Mouse (Mus musculus) T-helper 2 cell (primary cell): Measurements from ENCODE around the gene Entpd7.

Experiments
- in situ Hi-C: fragments of 300-600 bp; cut with MboI, MseI; formaldehyde crosslinking; loops from one replicate; pipeline ENCODE4 v1.15.1; 2025; ENCODE audit warnings: high pct_unique_total_duplicates

The Entpd7 gene

GRCm38 (mm10) chr19:43767549-43768322 is 78.3 kb downstream of the Entpd7 start:
- in situ Hi-C loops, result no loop called here

GRCm38 (mm10) chr19:43769366-43769960 is 80.0 kb downstream of the Entpd7 start:
- in situ Hi-C loops, result no loop called here

GRCm38 (mm10) chr19:43770584-43770983 is 81.1 kb downstream of the Entpd7 start:
- in situ Hi-C loops, result no loop called here

DNA sequence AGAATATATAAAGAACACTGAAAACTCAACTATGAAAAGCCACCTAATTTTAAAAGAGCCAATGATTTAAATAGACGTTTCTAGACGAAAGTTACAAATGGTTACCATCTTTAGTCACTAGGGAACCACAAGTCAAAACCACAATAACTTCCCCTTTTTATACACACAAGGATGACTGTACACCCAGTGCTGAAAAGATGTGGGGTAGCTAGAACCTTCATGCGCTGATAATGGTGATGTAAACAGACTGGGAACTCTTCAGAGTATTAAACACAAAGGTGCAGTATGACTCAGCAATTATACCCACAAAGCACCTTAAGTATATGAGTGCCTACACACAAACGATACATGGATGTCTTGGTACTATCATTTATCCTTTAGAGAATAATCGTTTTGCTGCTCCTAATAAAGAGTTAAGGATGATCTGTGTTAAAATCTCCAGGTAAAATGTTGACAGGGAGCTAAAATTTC is 82.1 kb downstream of the Entpd7 start:
- in situ Hi-C loops, result no loop called here

DNA sequence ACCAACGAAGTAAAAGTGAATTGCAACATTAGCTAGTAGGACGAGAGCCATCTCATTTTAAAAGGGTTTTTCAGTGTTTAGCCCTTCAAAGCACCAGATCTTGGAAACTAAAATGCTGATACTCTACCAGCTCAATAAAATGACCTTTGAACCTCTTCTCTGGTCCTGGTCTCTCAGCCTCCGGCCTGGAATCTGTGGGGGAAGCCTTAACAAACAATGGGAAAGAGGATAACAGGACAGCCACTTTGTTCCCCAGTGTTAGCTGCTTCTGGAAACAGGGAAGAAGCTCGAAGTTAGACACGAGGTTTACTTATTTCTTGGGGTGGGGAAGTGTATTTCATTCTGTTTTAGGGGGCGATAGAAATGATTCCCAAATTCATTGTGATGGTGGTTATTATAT is 82.8 kb downstream of the Entpd7 start:
- in situ Hi-C loops, result no loop called here

DNA sequence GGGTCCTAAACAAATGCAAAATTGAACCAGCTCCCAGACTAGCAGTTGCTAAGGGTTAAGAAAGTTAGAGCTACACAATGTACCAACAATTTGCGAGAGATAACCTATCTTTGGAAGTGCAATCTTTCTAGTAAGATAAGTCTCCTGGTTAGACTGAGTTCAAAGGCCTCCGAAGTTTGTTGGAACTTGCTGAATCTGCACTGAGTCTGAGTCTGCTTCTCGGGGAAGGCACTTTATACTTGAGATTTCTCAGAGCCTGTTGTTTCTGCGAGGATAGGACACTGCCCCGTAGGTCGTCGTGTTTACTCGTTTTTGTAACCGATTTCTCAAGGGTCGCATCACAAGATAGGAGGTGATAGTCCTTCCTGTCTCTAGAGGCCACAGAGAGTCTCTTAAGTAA is 86.0 kb downstream of the Entpd7 start:
- in situ Hi-C loops, result no loop called here

GRCm38 (mm10) chr19:43776561-43776960 is 87.1 kb downstream of the Entpd7 start:
- in situ Hi-C loops, result no loop called here

GRCm38 (mm10) chr19:43777308-43777707 is 87.8 kb downstream of the Entpd7 start:
- in situ Hi-C loops, result no loop called here

DNA sequence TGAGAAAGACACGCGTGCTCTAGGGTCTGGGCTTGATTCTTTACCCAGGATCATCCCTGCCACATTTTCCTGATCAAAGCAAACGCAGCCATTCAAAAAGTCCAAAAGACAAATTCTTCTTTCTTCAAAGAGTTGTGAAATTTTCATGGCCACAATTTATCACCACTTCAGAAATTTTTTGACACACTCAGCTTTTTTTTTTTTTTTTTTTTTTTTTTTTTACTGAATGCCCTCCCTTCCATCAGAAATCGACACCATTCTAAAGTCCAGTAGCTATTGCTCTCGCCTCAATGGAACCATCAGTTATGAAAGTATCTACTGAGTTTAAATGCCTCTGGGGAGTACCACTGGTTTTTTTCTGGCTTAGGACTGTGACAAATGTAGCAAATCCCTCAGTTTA is 90.9 kb downstream of the Entpd7 start:
- in situ Hi-C loops, result no loop called here

DNA sequence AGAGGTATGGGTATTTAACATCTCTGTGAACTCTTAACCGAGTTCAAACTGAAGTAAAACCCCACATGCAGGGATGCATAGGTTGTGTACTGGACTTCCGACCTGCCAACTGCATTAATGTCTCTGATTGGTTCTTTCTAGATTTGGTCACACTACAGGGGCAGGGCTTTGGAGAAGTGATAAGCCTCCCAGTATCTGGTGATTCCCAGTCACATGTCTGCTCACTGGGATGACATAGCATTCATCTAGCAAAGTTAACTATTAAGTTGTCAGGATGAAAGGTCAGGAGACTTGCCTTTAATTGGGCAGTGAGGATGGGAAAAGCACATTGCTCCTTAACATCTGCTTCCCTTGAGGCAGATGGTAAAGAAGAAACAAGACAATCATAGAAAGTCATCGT is 92.5 kb downstream of the Entpd7 start, which contains the start of gene Abcc2:
Abcc2 (plus strand) TSS at position 213 of the 400 bp plus-strand sequence.
- in situ Hi-C loops, result no loop called here
